Mouse (Mus musculus) cortical plate, adult 2 months (tissue): ENCODE results near the gene Lhfp. TPM values are rescaled to one million over a fixed set of nuclear protein-coding genes. Genes with fewer than 3 reads are reported as not detected.
"Not testable (repeated sequence)": the region's sequence is repeated elsewhere in the genome, so short reads cannot be mapped to it uniquely, and the experiment has no call there.

Source experiments
- H3K27ac ChIP-seq: fragments of 200-500 bp; 2 replicates; pipeline ENCODE4 v1.5.1; 2012; ENCODE audit warnings: low read length, control low read depth, inconsistent platforms; ENCODE audit not compliant: insufficient read depth
- H3K4me1 ChIP-seq: fragments of 200-500 bp; 2 replicates; pipeline ENCODE4 v1.6.1; 2011; ENCODE audit warnings: low read length; ENCODE audit not compliant: control insufficient read depth, insufficient read depth
- H3K4me3 ChIP-seq: fragments of 200-500 bp; 2 replicates; pipeline ENCODE4 v1.5.1; 2011; ENCODE audit warnings: mild to moderate bottlenecking, low read length, control low read depth; ENCODE audit not compliant: insufficient read depth
- CTCF ChIP-seq: fragments of 200-500 bp; IDR thresholded peaks from 2 replicates; pipeline ENCODE4 v1.5.1; 2011; ENCODE audit warnings: mild to moderate bottlenecking, control low read depth, low read length; ENCODE audit not compliant: insufficient read depth; ENCODE audit errors: extremely low read depth
- POLR2A ChIP-seq: fragments of 200-500 bp; IDR thresholded peaks from 2 replicates; pipeline ENCODE4 v1.6.1; 2011; ENCODE audit warnings: mild to moderate bottlenecking, low read length, control low read depth; ENCODE audit not compliant: insufficient read depth; ENCODE audit errors: extremely low read depth
- polyA plus RNA-seq: library from polyadenylated mRNA; depleted of rRNA; stranded (reverse); fragments of >200 nt; gene quantifications from 2 replicates; pipeline ENCODE4 v1.2.3, GENCODE M21; 2012

The Lhfp gene
- polyA plus RNA-seq, 1 experiment = 35.1 TPM

DNA sequence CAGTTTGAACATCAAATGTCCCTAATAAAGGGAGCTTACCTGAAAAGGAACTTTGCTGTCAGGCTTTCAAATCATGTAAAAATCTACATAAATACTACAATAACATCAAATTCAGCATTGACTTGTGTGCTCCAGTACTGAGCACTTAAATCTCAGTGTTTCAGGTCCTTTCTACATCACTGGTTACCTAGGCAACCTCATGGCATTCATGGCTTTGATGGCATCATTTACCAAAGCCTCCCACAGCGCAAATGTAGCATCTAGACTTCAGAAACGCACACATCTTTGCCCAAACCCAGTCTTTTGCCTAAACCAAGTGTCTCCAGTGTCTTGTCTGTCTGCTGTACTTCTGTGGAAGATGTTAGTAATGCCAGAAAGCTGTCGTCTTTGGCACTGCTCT is 225.7 kb downstream of the Lhfp start:
- Histone ChIP-seq H3K27ac (no peak overlapping the region), H3K4me3 (no peak overlapping the region), H3K4me1 (0 out of 2 replicates have a peak, but pooled peaks cover 1% of the 10 kb centered on the region)
- TF ChIP-seq CTCF (no peak), POLR2A (no peak)

DNA sequence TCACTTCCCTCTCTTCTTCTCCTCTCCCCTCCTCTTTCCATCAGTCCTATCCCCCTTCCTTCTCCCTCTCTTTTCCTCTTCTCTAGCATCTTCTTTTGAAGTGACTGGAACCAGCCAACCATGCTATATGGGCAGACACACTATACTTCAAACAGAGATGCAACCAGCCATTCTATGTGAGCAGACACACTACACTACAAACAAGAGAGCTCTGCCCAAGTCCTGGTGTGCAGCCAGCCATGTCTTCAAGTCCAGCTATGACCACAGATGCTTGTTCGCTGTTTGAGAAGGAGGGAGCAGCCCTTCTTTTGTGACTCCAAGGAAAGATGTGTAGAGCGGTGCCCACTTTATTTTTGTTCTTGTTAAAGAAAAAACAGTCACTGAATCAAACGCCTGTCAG is 231.9 kb downstream of the Lhfp start:
- TF ChIP-seq CTCF (no peak), POLR2A (no peak)
- H3K27ac ChIP-seq = no peak overlapping the region

DNA sequence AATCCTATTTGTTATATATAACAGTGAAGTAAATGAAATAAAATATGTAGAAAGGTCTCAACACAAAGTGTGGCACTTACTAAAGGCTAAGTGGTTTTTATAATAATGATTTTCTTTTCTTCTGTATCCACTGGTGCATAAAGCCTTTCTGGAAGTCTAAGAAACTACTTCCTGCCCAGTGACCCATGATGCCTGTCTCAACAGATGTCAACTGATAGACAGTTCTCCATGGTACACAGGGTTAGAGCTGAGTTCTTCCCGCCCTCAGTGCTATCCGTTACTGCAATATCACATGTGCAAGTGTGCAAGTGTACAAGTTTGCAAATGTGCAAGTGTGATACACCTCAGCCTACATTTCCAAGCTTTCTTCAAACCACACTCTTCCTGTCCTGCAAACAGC is 236.7 kb downstream of the Lhfp start:
- H3K27ac ChIP-seq = no peak overlapping the region
- no peaks in the 10 kb centered on the region for H3K4me1 ChIP-seq
- TF ChIP-seq CTCF (no peak), POLR2A (no peak)
- H3K4me3 ChIP-seq = no peak overlapping the region

More for the DNA sequence above, 231.9 kb downstream of the Lhfp start:
- no peaks in the 10 kb centered on the region for H3K4me1 ChIP-seq
- H3K4me3 ChIP-seq = no peak overlapping the region

DNA sequence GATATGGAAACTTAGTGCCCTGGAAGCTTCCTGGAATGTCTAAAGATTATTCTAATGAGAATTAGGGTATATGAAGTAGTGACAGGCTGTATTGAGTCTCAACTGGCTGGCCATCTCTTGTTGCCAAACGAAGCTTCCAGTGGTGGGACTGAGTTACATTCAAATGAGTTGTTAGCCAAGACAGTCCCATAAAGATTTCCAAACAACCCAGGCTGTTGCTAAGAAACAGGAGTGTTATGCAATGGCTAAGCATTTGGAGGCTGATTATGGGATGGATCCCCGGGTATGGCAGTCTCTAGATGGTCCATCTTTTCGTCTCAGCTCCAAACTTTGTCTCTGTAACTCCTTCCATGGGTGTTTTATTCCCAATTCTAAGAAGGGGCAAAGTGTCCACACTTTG is 240.7 kb downstream of the Lhfp start:
- not testable (repeated sequence) for H3K4me3 ChIP-seq, H3K4me1 ChIP-seq, H3K27ac ChIP-seq

DNA sequence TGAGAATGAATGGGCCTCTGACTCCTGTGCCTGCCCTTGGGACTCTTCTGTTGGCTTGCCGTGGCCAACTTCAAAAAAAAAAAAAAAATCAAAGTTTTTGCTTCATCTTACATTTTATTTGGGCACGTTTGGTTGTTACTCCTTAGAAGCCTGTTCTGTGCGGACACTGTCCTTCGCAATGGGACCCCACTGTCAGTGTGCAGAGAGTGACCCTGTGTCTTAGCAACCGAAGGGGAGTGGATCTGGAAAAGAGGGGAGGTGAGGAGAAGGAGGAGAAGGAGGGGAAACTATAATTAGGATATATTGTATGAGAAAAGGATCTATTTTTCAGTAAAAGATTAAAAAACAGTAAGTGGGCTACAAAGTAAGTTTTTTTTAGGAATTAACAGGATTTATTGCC is 242.7 kb downstream of the Lhfp start:
- no peak for TF ChIP-seq CTCF
- no peak for TF ChIP-seq POLR2A

DNA sequence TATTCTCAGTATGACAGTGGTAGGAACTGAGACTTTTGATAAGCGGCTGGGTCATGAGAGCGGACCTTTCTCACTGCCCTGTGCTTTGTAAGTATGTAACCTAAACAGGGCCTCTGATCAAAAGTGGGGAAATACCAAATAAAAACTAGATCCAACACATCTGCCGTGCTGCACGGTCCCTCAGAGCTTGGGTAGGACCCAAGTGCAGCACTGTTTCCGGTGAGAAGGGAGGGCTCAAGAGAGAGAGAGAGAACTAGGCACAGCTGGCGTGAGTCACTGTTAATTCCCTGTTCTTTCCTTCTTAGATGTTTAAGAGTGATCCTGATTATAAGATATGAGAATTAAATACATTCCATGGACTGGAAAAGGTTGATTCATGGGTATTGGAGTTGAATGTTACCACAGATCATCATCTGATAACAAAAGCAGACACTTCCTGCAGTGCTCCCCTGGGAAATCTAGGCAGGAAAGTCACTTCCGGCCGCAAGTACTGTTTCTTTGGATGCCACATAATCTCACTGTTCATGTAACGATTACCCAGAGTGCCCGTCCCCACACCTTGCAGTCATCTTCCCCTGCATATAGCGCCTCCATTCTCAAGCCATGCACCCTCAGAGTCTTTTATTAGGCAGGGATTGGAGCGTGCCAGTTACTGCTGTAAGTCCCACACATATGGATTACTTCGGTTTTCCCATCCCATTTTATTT is 243.3 kb downstream of the Lhfp start:
- TF ChIP-seq CTCF (no peak), POLR2A (no peak)
- no peak overlapping the region for H3K4me3 ChIP-seq
- no peak overlapping the region for H3K27ac ChIP-seq
- H3K4me1 ChIP-seq = no peaks in the 10 kb centered on the region

More for the DNA sequence above, 242.7 kb downstream of the Lhfp start:
- no peak overlapping the region for H3K27ac ChIP-seq
- H3K4me3 ChIP-seq = no peak overlapping the region
- no peaks in the 10 kb centered on the region for H3K4me1 ChIP-seq

DNA sequence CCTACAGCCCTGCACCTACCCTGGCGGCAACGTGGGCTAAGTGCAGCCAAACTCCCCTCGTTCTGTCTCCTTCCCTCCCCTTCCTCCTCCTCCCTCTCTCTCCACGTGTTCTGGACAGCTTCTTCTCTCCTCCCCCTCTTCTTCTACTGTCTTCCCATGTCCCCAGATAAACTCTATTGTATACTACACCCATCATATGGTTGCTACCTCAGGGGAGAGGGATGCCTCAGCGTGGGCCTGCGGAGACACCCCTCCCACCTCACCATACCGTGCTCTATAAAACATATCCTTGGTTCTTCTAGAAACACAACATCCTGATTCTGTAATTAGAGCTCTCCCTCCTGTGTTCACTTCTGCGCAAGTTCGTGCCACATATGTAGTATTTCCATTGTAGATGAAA is 247.3 kb downstream of the Lhfp start:
- Histone ChIP-seq H3K4me1 (no peaks in the 10 kb centered on the region; the same call in 1 of the 2 replicates), H3K27ac (no peak overlapping the region), H3K4me3 (no peak overlapping the region)
- no peak for TF ChIP-seq CTCF
- TF ChIP-seq POLR2A = no peak

DNA sequence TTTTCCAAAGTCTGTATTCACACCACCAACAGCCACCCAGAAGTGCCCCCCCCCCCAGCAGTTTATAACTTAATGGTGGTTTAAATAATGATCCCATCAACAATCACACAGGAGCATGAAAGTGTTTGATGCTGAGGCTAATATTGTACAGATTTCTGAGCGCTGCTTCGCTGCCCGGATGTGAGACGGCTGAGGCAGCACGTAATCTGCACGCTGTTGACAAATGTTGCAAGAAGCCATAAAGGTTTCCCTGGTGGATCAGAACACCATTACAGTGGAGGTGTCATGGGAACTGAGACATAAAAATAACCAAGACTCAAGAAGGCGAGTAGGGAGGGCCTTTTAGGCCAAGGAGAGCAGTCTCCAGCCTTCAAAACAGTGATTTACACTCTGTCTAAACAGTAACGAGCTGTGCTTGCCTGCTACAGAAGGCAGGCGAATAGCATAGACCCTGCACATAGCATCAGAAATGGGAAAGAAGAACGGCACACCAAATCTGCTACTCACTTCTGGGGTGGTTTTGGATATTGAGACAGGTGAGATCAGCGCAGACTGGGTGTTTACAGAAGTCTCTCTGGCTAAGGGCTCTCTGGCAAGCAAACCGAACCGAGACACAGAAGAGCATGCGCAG is 248.4 kb downstream of the Lhfp start:
- Histone ChIP-seq H3K27ac (no peak overlapping the region), H3K4me1 (no peaks in the 10 kb centered on the region; the same call in 1 of the 2 replicates), H3K4me3 (no peak overlapping the region)
- TF ChIP-seq CTCF = no peak
- no peak for TF ChIP-seq POLR2A

DNA sequence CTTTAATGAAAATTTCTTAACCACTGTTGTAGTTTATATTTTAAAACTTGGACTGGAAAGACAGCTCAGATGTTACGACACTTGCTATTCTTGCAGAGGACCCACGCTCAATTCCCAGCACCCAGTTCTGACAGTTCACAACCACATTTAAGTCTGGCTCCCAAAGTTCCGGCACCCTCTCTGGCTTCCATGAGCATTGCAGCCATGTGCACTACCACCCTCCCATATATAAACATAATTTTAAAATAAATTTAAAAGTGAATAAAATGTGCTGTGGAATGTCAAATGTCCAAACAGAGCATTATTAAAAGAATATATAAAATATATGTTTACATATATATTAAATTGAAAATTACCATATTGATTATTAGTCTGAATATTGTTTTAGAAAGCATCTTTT is 249.9 kb downstream of the Lhfp start:
- Histone ChIP-seq H3K27ac (no peak overlapping the region), H3K4me3 (no peak overlapping the region), H3K4me1 (no peaks in the 10 kb centered on the region; the same call in 1 of the 2 replicates)
- no peak for TF ChIP-seq POLR2A

DNA sequence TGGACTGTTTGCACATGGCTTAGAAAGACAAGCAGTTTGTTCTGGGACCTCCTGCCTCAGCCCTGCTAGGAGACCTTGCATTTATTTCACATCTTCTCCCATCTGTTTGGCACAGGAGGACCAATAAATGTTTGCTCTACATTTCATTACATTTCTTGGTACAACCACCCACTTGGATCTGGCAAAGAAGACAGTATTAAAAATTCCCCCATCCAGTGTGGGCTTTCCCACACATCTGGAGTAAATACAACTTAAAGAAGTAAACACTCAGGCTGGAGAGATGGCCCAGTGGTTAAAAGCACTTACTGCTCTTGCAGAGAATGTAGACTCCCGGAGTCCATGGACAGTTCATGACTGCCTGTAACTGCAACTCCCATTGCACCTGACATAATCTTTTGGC is 250.6 kb downstream of the Lhfp start:
- H3K4me1 ChIP-seq = no peaks in the 10 kb centered on the region; the same call in 1 of the 2 replicates
- TF ChIP-seq CTCF = no peak
- TF ChIP-seq POLR2A = no peak
- no peak overlapping the region for H3K4me3 ChIP-seq
- H3K27ac ChIP-seq = no peak overlapping the region
